Mouse (Mus musculus): ENCODE measurements around the gene Gm9945. TPM values are rescaled to one million over a fixed set of nuclear protein-coding genes. Genes with fewer than 3 reads are reported as not detected.

The Gm9945 gene
- total and polyA plus RNA-seq, 2 experiments from 2014 or later, result 0.28 TPM; not detected in 1

GRCm38 (mm10) chr11:53436338-53436737, 43.6 kb upstream of the Gm9945 start:
- Histone ChIP-seq H3K4me2 (ENCODE audit: low read depth) (no peak overlapping the region), H3K9me3 (ENCODE audit: low read length) (no peaks in the 10 kb centered on the region), H3K4me3 (ENCODE audit: low read depth, low read length) (no peak overlapping the region), H3K4me1 (ENCODE audit: insufficient read depth) (no peaks in the 10 kb centered on the region), H3K27ac (ENCODE audit: low read depth, low read length) (no peak overlapping the region), H3K27me3 (ENCODE audit: insufficient read depth, low read length) (no peaks in the 10 kb centered on the region), H3K36me3 (ENCODE audit: insufficient read depth) (no peaks in the 10 kb centered on the region), H3K9ac (no peak overlapping the region)
- no peak for DNase-seq
- 93% methylated on average over 6 of the region's 6 CpGs for WGBS
- no peak for ATAC-seq
- TF ChIP-seq CTCF (IDR thresholded peaks at IDR 0.05; ENCODE audit: low read depth), result no peak

DNA sequence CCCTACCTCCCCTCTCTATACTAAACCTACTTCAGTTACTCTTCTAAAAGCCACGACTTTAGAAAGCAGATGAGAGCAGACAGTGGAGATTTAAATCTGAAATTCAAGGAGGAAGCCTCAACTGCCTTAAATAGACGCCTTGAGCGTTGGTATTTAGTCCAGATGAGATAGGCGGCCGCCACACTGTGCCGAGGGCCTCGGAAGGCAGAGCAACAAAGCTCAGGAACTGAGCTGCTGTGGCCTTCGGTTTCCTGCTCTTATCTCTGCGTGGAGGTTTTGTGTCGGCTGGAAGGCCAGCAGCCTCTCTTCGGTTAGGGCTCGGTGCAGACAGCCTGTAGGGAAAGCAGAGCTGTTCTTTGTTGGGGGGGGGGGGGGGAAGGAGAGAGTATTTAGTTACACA, 38.0 kb upstream of the Gm9945 start:
- no peaks in the 10 kb centered on the region for H3K9me3 ChIP-seq (ENCODE audit: low read length)
- no peak overlapping the region for H3K4me3 ChIP-seq (ENCODE audit: low read depth, low read length)
- WGBS, result 58% methylated on average over 12 of the region's 12 CpGs
- no peak overlapping the region for H3K9ac ChIP-seq
- H3K27ac ChIP-seq (ENCODE audit: low read depth, low read length), result no peak overlapping the region
- no peaks in the 10 kb centered on the region for H3K36me3 ChIP-seq (ENCODE audit: insufficient read depth)
- TF ChIP-seq CTCF (IDR thresholded peaks at IDR 0.05; ENCODE audit: low read depth), result no peak
- no peak for ATAC-seq
- DNase-seq, result no peak
- no peaks in the 10 kb centered on the region for H3K4me1 ChIP-seq (ENCODE audit: insufficient read depth)
- no peak overlapping the region for H3K4me2 ChIP-seq (ENCODE audit: low read depth)
- H3K27me3 ChIP-seq (ENCODE audit: insufficient read depth, low read length), result no peaks in the 10 kb centered on the region

- no peaks in the 10 kb centered on the region for H3K4me1 ChIP-seq (ENCODE audit: insufficient read depth)
- WGBS, result 38% methylated on average over 6 of the region's 6 CpGs
- H3K27ac ChIP-seq (ENCODE audit: low read depth, low read length), result no peak overlapping the region
- no peak for DNase-seq
- no peak for ATAC-seq
- H3K4me3 ChIP-seq (ENCODE audit: low read depth, low read length), result no peak overlapping the region
- H3K9ac ChIP-seq, result no peak overlapping the region
- no peaks in the 10 kb centered on the region for H3K36me3 ChIP-seq (ENCODE audit: insufficient read depth)
- H3K4me2 ChIP-seq (ENCODE audit: low read depth), result no peak overlapping the region
- H3K9me3 ChIP-seq (ENCODE audit: low read length), result no peaks in the 10 kb centered on the region
- peak; percentile 59 for TF ChIP-seq CTCF (IDR thresholded peaks at IDR 0.05; ENCODE audit: low read depth)
- no peaks in the 10 kb centered on the region for H3K27me3 ChIP-seq (ENCODE audit: insufficient read depth, low read length)
These were observed 36.1 kb upstream of the Gm9945 start for GRCm38 (mm10) chr11:53443861-53444260.

- no peak for TF ChIP-seq CTCF (IDR thresholded peaks at IDR 0.05; ENCODE audit: low read depth)
- Histone ChIP-seq H3K9ac (no peak overlapping the region), H3K27ac (ENCODE audit: low read depth, low read length) (no peak overlapping the region), H3K4me2 (ENCODE audit: low read depth) (no peak overlapping the region), H3K4me3 (ENCODE audit: low read depth, low read length) (no peak overlapping the region), H3K27me3 (ENCODE audit: insufficient read depth, low read length) (no peaks in the 10 kb centered on the region), H3K9me3 (ENCODE audit: low read length) (no peaks in the 10 kb centered on the region), H3K36me3 (ENCODE audit: insufficient read depth) (no peaks in the 10 kb centered on the region), H3K4me1 (ENCODE audit: insufficient read depth) (no peaks in the 10 kb centered on the region)
- DNase-seq, result no peak
- no peak for ATAC-seq
- 60% methylated on average over 13 of the region's 13 CpGs for WGBS
These were observed 34.4 kb upstream of the Gm9945 start for GRCm38 (mm10) chr11:53445562-53445961.

DNA sequence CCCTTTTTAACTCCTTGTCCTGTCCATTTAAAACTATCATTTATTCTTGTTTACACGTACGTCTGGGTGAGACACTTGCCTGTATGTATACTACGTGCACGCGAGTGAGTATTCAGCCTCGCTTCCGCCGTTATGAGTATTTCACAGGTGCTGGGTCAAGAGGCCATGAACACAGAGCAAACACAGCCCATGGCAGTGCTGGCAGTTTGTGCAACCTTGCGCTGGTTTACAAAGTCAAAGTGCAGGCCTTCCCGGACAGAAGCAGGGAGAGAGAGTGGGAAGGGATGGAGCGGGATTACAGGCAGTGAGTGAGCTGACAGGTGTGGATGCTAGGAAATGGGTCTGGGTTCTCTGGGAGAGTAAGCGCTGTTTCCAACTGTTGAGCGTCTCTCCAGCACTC, 33.8 kb upstream of the Gm9945 start:
- Histone ChIP-seq H3K27me3 (ENCODE audit: insufficient read depth, low read length) (no peaks in the 10 kb centered on the region), H3K4me2 (ENCODE audit: low read depth) (no peak overlapping the region), H3K27ac (ENCODE audit: low read depth, low read length) (no peak overlapping the region), H3K4me1 (ENCODE audit: insufficient read depth) (no peaks in the 10 kb centered on the region), H3K4me3 (ENCODE audit: low read depth, low read length) (no peak overlapping the region), H3K9me3 (ENCODE audit: low read length) (no peaks in the 10 kb centered on the region), H3K9ac (no peak overlapping the region), H3K36me3 (ENCODE audit: insufficient read depth) (no peaks in the 10 kb centered on the region)
- DNase-seq, result no peak
- no peak for TF ChIP-seq CTCF (IDR thresholded peaks at IDR 0.05; ENCODE audit: low read depth)
- no peak for ATAC-seq
- WGBS, result 89% methylated on average over 13 of the region's 13 CpGs

- H3K36me3 ChIP-seq (ENCODE audit: insufficient read depth), result no peaks in the 10 kb centered on the region
- DNase-seq, result no peak
- no peaks in the 10 kb centered on the region for H3K27me3 ChIP-seq (ENCODE audit: insufficient read depth, low read length)
- no peak overlapping the region for H3K9ac ChIP-seq
- H3K27ac ChIP-seq (ENCODE audit: low read depth, low read length), result no peak overlapping the region
- WGBS, result 90% methylated on average over 8 of the region's 8 CpGs
- H3K4me1 ChIP-seq (ENCODE audit: insufficient read depth), result no peaks in the 10 kb centered on the region
- no peak overlapping the region for H3K4me2 ChIP-seq (ENCODE audit: low read depth)
- no peak for TF ChIP-seq CTCF (IDR thresholded peaks at IDR 0.05; ENCODE audit: low read depth)
- ATAC-seq, result no peak
- H3K4me3 ChIP-seq (ENCODE audit: low read depth, low read length), result no peak overlapping the region
- H3K9me3 ChIP-seq (ENCODE audit: low read length), result no peaks in the 10 kb centered on the region
These were observed 32.0 kb upstream of the Gm9945 start for GRCm38 (mm10) chr11:53447996-53448395.

GRCm38 (mm10) chr11:53448529-53448928, 31.4 kb upstream of the Gm9945 start:
- Histone ChIP-seq H3K4me3 (ENCODE audit: low read depth, low read length) (no peak overlapping the region), H3K36me3 (ENCODE audit: insufficient read depth) (no peaks in the 10 kb centered on the region), H3K4me2 (ENCODE audit: low read depth) (no peak overlapping the region), H3K4me1 (ENCODE audit: insufficient read depth) (no peaks in the 10 kb centered on the region), H3K9ac (no peak overlapping the region), H3K9me3 (ENCODE audit: low read length) (no peaks in the 10 kb centered on the region), H3K27ac (ENCODE audit: low read depth, low read length) (no peak overlapping the region), H3K27me3 (ENCODE audit: insufficient read depth, low read length) (no peaks in the 10 kb centered on the region)
- 72% methylated on average over 1 of the region's 1 CpGs for WGBS
- DNase-seq, result no peak
- ATAC-seq, result no peak
- no peak for TF ChIP-seq CTCF (IDR thresholded peaks at IDR 0.05; ENCODE audit: low read depth)

Data from forebrain, postnatal 0 days (tissue).